Mouse (Mus musculus): ENCODE results near the gene Dnaaf2. TPM values are rescaled to one million over a fixed set of nuclear protein-coding genes. Genes with fewer than 3 reads are reported as not detected.
"Not testable (repeated sequence)": the region's sequence is repeated elsewhere in the genome, so short reads cannot be mapped to it uniquely, and the experiment has no call there.

Gene Dnaaf2
- polyA plus RNA-seq, 1 experiment from 2014 or later: 13.9 TPM

DNA sequence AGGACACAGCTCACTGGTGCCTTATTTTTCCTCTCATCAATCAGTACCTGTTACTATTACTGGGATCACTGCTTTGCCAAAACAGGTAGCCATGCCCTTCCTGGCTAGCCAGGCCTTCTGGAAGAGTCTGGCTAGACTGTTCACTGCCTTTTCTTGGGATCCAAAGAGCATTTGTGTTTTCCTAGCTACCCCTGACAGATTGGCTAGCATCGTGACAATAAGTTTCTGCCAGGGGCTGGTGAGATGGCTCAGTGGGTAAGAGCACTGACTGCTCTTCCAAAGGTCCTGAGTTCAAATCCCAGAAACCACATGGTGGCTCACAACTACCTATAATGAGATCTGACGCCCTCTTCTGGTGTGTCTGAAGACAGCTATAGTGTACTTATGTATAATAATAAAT lies 37.6 kb downstream of the Dnaaf2 start:
- H3K4me1 ChIP-seq (replicated peaks; ENCODE audit: control insufficient read depth, insufficient read depth, low read length); H3K4me2 ChIP-seq (replicated peaks; ENCODE audit: low read depth, low read length); H3K9ac ChIP-seq (ENCODE audit: low read depth, low read length); ATAC-seq (ENCODE audit: low FRiP score); DNase-seq (ENCODE audit: low spot score); H3K36me3 ChIP-seq (ENCODE audit: control insufficient read depth, insufficient read depth, low read length); H3K9me3 ChIP-seq (ENCODE audit: control insufficient read depth, low read length); H3K4me3 ChIP-seq (ENCODE audit: low read depth, low read length); H3K27ac ChIP-seq (ENCODE audit: low read depth, low read length); H3K27me3 ChIP-seq (ENCODE audit: control insufficient read depth, insufficient read depth, low read length): not testable (repeated sequence)
- WGBS: 74% methylated on average over 2 of the region's 2 CpGs

GRCm38 (mm10) chr12:69159578-69159940 lies 38.7 kb downstream of the Dnaaf2 start:
- Histone ChIP-seq H3K4me2 (replicated peaks; ENCODE audit: low read depth, low read length) (no peak overlapping the region), H3K27me3 (ENCODE audit: control insufficient read depth, insufficient read depth, low read length) (no peaks in the 10 kb centered on the region), H3K4me3 (ENCODE audit: low read depth, low read length) (no peak overlapping the region), H3K9me3 (ENCODE audit: control insufficient read depth, low read length) (no peaks in the 10 kb centered on the region), H3K27ac (ENCODE audit: low read depth, low read length) (no peak overlapping the region), H3K4me1 (replicated peaks; ENCODE audit: control insufficient read depth, insufficient read depth, low read length) (no peaks in the 10 kb centered on the region), H3K36me3 (ENCODE audit: control insufficient read depth, insufficient read depth, low read length) (peaks cover 7% of the 10 kb centered on the region), H3K9ac (ENCODE audit: low read depth, low read length) (no peak overlapping the region)
- ATAC-seq (ENCODE audit: low FRiP score): peak; percentile 13; the same call in 1 of the 2 replicates
- 7% methylated on average over 9 of the region's 9 CpGs for WGBS
- peak; percentile 81 for DNase-seq (ENCODE audit: low spot score)

DNA sequence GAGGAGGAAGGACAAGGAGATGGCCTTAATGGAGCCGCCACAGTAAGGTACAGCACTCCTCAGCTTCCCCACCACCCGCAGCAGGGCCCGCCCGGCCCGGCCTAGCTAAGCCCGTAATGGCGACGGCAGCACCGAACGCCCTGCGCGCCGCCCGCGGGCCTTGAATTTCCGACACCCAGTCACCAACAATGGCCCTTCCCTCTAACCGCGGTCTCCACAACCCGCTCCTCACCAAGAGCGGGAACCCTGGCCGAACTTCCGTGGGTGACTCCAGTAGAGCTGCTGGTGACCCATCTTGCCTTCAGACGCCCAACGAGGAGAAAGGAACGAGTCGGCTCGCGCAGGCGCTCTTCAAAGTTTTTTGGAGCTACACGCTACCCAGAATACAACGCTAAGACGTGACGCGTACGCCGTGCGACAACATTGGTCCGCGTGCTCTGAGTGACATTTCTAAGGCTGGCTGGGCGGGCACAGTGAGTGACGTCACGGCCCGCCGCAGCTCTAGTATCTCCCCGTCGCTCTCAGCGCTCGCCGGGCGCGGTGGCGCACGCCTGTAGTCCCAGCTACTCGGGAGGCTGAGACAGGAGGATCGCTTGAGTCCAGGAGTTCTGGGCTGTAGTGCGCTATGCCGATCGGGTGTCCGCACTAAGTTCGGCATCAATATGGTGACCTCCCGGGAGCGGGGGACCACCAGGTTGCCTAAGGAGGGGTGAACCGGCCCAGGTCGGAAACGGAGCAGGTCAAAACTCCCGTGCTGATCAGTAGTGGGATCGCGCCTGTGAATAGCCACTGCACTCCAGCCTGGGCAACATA lies 39.3 kb downstream of the Dnaaf2 start, which contains the start of gene Rps29:
Gene Rps29 (minus strand): TSS at position 422 of the 813 bp plus-strand sequence.
- not testable (repeated sequence) for H3K4me1 ChIP-seq (replicated peaks; ENCODE audit: control insufficient read depth, insufficient read depth, low read length); H3K27me3 ChIP-seq (ENCODE audit: control insufficient read depth, insufficient read depth, low read length); H3K36me3 ChIP-seq (ENCODE audit: control insufficient read depth, insufficient read depth, low read length); H3K9me3 ChIP-seq (ENCODE audit: control insufficient read depth, low read length)
- DNase-seq (ENCODE audit: low spot score) (peak; percentile 100), ATAC-seq (ENCODE audit: low FRiP score) (peak; percentile 98)
- Histone ChIP-seq H3K4me3 (ENCODE audit: low read depth, low read length) (peak within 1 kb of the TSS; percentile 79), H3K27ac (ENCODE audit: low read depth, low read length) (peak within 1 kb of the TSS; percentile 89), H3K4me2 (replicated peaks; ENCODE audit: low read depth, low read length) (peak within 1 kb of the TSS; percentile 66), H3K9ac (ENCODE audit: low read depth, low read length) (peak within 1 kb of the TSS; percentile 90)
- under 1% methylated on average over 54 of the region's 68 CpGs for WGBS

DNA sequence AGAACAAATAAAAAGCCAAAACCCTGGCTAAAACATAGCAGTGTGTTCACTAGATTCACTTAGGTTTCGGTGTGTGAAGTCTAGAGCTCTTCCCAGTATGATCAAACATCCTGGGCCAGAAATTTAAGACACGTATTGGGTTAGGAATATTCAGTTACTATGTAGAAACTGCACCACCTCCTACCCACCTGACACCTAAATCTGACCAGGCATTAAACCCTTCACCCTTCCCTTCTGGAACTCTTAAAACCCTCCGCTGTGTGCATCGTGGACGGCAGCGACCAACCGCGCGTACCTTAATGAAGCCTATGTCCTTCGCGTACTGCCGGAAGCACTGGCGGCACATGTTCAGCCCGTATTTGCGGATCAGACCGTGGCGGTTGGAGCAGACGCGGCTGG lies 39.9 kb downstream of the Dnaaf2 start:
- H3K9ac ChIP-seq (ENCODE audit: low read depth, low read length): peak overlapping the region; percentile 90
- no peaks in the 10 kb centered on the region for H3K4me1 ChIP-seq (replicated peaks; ENCODE audit: control insufficient read depth, insufficient read depth, low read length)
- H3K36me3 ChIP-seq (ENCODE audit: control insufficient read depth, insufficient read depth, low read length): peaks cover 7% of the 10 kb centered on the region
- H3K27ac ChIP-seq (ENCODE audit: low read depth, low read length): peak overlapping the region; percentile 89
- peak overlapping the region; percentile 79 for H3K4me3 ChIP-seq (ENCODE audit: low read depth, low read length)
- H3K9me3 ChIP-seq (ENCODE audit: control insufficient read depth, low read length): no peaks in the 10 kb centered on the region
- ATAC-seq (ENCODE audit: low FRiP score): no peak
- H3K4me2 ChIP-seq (replicated peaks; ENCODE audit: low read depth, low read length): peak overlapping the region; percentile 66
- no peak for DNase-seq (ENCODE audit: low spot score)
- no peaks in the 10 kb centered on the region for H3K27me3 ChIP-seq (ENCODE audit: control insufficient read depth, insufficient read depth, low read length)
- 2% methylated on average over 19 of the region's 19 CpGs for WGBS

- Histone ChIP-seq H3K4me2 (replicated peaks; ENCODE audit: low read depth, low read length) (no peak overlapping the region), H3K27ac (ENCODE audit: low read depth, low read length) (no peak overlapping the region), H3K9me3 (ENCODE audit: control insufficient read depth, low read length) (no peaks in the 10 kb centered on the region), H3K4me3 (ENCODE audit: low read depth, low read length) (no peak overlapping the region), H3K4me1 (replicated peaks; ENCODE audit: control insufficient read depth, insufficient read depth, low read length) (no peaks in the 10 kb centered on the region), H3K9ac (ENCODE audit: low read depth, low read length) (no peak overlapping the region), H3K27me3 (ENCODE audit: control insufficient read depth, insufficient read depth, low read length) (no peaks in the 10 kb centered on the region), H3K36me3 (ENCODE audit: control insufficient read depth, insufficient read depth, low read length) (peaks cover 7% of the 10 kb centered on the region)
- DNase-seq (ENCODE audit: low spot score) (no peak), ATAC-seq (ENCODE audit: low FRiP score) (no peak)
- 95% methylated on average over 2 of the region's 2 CpGs for WGBS
These were observed 41.1 kb downstream of the Dnaaf2 start for GRCm38 (mm10) chr12:69157107-69157506.

DNA sequence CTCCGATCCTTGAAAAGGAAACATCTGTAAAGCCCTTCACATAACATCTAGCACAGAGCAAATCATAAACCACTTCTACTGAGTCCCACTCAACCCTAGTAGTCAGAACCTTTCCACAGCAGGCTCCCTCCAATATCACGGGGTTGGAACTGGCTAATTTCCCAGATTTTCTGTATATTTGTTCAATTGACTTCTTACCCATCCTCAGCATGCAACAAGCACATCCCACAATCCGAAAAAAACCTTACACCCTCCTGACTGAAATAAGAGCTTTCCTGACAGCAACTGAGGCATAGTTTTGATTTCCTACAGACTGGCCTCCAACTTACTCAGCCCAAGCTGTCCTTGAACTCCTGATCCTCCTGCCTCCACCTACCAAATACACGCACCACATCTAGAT lies 41.8 kb downstream of the Dnaaf2 start:
- H3K36me3 ChIP-seq (ENCODE audit: control insufficient read depth, insufficient read depth, low read length): peaks cover 7% of the 10 kb centered on the region
- H3K27me3 ChIP-seq (ENCODE audit: control insufficient read depth, insufficient read depth, low read length): no peaks in the 10 kb centered on the region
- ATAC-seq (ENCODE audit: low FRiP score) (no peak), DNase-seq (ENCODE audit: low spot score) (no peak)
- WGBS: 86% methylated on average over 4 of the region's 4 CpGs
- H3K4me2 ChIP-seq (replicated peaks; ENCODE audit: low read depth, low read length): no peak overlapping the region
- no peaks in the 10 kb centered on the region for H3K4me1 ChIP-seq (replicated peaks; ENCODE audit: control insufficient read depth, insufficient read depth, low read length)
- no peak overlapping the region for H3K27ac ChIP-seq (ENCODE audit: low read depth, low read length)
- no peak overlapping the region for H3K9ac ChIP-seq (ENCODE audit: low read depth, low read length)
- no peak overlapping the region for H3K4me3 ChIP-seq (ENCODE audit: low read depth, low read length)
- no peaks in the 10 kb centered on the region for H3K9me3 ChIP-seq (ENCODE audit: control insufficient read depth, low read length)

DNA sequence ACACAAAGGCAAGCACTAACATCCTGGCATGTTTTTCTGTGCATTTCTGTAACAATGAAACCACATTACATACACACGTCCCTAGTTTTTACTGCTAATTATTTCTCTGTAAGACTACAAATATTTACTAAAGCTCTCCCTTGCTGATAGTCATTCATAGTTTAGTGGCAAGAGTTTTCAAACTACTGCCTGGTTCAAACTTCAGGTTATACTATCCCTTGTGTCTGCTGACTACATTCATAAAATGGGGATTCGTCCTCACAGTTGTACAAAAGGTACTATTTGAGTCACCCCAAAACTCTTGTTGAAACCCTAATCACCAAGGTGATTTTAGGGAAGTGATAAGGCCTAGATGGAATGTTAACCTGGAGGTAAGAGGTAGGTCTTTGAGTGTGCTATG lies 42.3 kb downstream of the Dnaaf2 start:
- Histone ChIP-seq H3K27me3 (ENCODE audit: control insufficient read depth, insufficient read depth, low read length) (no peaks in the 10 kb centered on the region), H3K36me3 (ENCODE audit: control insufficient read depth, insufficient read depth, low read length) (peaks cover 7% of the 10 kb centered on the region), H3K4me2 (replicated peaks; ENCODE audit: low read depth, low read length) (no peak overlapping the region), H3K4me3 (ENCODE audit: low read depth, low read length) (no peak overlapping the region), H3K27ac (ENCODE audit: low read depth, low read length) (no peak overlapping the region), H3K9ac (ENCODE audit: low read depth, low read length) (no peak overlapping the region), H3K9me3 (ENCODE audit: control insufficient read depth, low read length) (no peaks in the 10 kb centered on the region), H3K4me1 (replicated peaks; ENCODE audit: control insufficient read depth, insufficient read depth, low read length) (no peaks in the 10 kb centered on the region)
- ATAC-seq (ENCODE audit: low FRiP score) (no peak), DNase-seq (ENCODE audit: low spot score) (no peak)
- WGBS: 83% methylated on average over 2 of the region's 2 CpGs

DNA sequence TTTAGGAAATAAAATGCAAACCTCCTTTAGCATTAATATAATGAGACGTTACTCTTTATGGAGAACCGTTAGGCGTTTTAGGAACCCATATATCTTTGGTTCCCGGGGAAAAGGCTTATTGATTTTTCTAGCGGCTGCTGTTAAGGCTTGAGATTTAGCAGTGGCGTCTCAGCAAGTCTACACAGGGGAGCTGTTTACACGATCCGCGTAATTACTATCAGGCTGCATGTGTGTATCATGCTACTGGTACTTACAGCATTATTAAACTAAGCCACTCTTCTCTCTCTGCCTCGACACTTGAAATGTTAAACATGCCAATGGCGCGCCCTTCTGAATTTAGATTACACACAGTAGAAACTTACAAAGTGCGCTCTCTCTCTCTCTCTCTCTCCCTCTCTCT lies 48.2 kb downstream of the Dnaaf2 start:
- Histone ChIP-seq H3K27me3 (ENCODE audit: control insufficient read depth, insufficient read depth, low read length) (no peaks in the 10 kb centered on the region), H3K36me3 (ENCODE audit: control insufficient read depth, insufficient read depth, low read length) (no peaks in the 10 kb centered on the region), H3K9ac (ENCODE audit: low read depth, low read length) (no peak overlapping the region), H3K4me3 (ENCODE audit: low read depth, low read length) (no peak overlapping the region), H3K27ac (ENCODE audit: low read depth, low read length) (no peak overlapping the region), H3K9me3 (ENCODE audit: control insufficient read depth, low read length) (no peaks in the 10 kb centered on the region), H3K4me1 (replicated peaks; ENCODE audit: control insufficient read depth, insufficient read depth, low read length) (no peaks in the 10 kb centered on the region), H3K4me2 (replicated peaks; ENCODE audit: low read depth, low read length) (no peak overlapping the region)
- ATAC-seq (ENCODE audit: low FRiP score) (no peak), DNase-seq (ENCODE audit: low spot score) (no peak)
- 86% methylated on average over 13 of the region's 13 CpGs for WGBS

DNA sequence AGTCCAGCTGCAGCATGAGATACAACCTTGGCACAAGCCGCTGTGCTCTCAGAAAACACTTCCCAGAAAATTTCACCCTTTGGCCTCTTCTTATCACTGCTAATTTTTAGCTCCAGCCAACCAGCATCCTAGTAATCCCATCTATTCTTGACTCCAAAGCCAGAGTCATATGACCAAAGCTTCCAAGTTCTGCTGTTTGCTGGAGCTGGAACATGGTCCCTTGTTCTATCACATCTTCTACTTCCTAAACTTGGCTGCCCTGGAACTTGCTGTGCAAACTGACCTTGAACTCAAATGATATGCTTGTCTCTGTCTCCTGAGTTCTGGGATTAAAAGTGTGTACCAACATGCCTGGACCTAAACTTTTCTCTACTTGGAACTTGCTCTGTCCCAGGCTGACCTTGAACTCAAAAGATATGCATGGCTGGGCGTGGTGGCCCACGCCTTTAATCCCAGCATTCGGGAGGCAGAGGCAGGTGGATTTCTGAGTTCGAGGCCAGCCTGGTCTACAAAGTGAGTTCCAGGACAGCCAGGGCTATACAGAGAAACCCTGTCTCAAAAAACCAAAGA lies 51.0 kb downstream of the Dnaaf2 start:
- Histone ChIP-seq H3K4me3 (ENCODE audit: low read depth, low read length) (no peak overlapping the region), H3K9me3 (ENCODE audit: control insufficient read depth, low read length) (no peaks in the 10 kb centered on the region), H3K27ac (ENCODE audit: low read depth, low read length) (no peak overlapping the region), H3K4me1 (replicated peaks; ENCODE audit: control insufficient read depth, insufficient read depth, low read length) (no peaks in the 10 kb centered on the region), H3K27me3 (ENCODE audit: control insufficient read depth, insufficient read depth, low read length) (no peaks in the 10 kb centered on the region), H3K9ac (ENCODE audit: low read depth, low read length) (no peak overlapping the region), H3K36me3 (ENCODE audit: control insufficient read depth, insufficient read depth, low read length) (no peaks in the 10 kb centered on the region), H3K4me2 (replicated peaks; ENCODE audit: low read depth, low read length) (no peak overlapping the region)
- ATAC-seq (ENCODE audit: low FRiP score) (no peak), DNase-seq (ENCODE audit: low spot score) (no peak)
- 93% methylated on average over 5 of the region's 5 CpGs for WGBS
